Mouse (Mus musculus) kidney, adult 2 months (tissue): Measurements from ENCODE around the gene Tmc7. TPM values are rescaled to one million over a fixed set of nuclear protein-coding genes. Genes with fewer than 3 reads are reported as not detected.

Experiments used
- DNase-seq: peaks from one replicate; pipeline ENCODE4 v3.0.0; 2021
- H3K27ac ChIP-seq: fragments of 200-500 bp; 2 replicates; pipeline ENCODE4 v1.5.1; 2012; ENCODE audit warnings: low read depth, low read length, control low read depth, inconsistent platforms; ENCODE audit not compliant: insufficient read depth
- H3K27me3 ChIP-seq: fragments of 200-500 bp; replicated peaks from 2 replicates; pipeline ENCODE4 v1.6.1; 2012; ENCODE audit warnings: mild to moderate bottlenecking, moderate library complexity, low read length, inconsistent platforms; ENCODE audit not compliant: control insufficient read depth, insufficient read depth
- H3K36me3 ChIP-seq: fragments of 200-500 bp; 2 replicates; pipeline ENCODE4 v1.6.1; 2012; ENCODE audit warnings: mild to moderate bottlenecking, moderate library complexity, low read length, inconsistent platforms; ENCODE audit not compliant: control insufficient read depth, insufficient read depth
- H3K4me1 ChIP-seq: fragments of 200-500 bp; 2 replicates; pipeline ENCODE4 v1.6.1; 2011; ENCODE audit warnings: low read length; ENCODE audit not compliant: control insufficient read depth, insufficient read depth
- H3K4me3 ChIP-seq: fragments of 200-500 bp; 2 replicates; pipeline ENCODE4 v1.5.1; 2011; ENCODE audit warnings: mild to moderate bottlenecking, low read depth, low read length, control low read depth; ENCODE audit not compliant: insufficient read depth
- CTCF ChIP-seq: fragments of 200-500 bp; conservative IDR thresholded peaks from 2 replicates; pipeline ENCODE4 v1.5.1; 2011; ENCODE audit warnings: low read depth, mild to moderate bottlenecking, control low read depth, low read length, moderate library complexity, mixed read lengths; ENCODE audit not compliant: insufficient read depth, insufficient read length
- POLR2A ChIP-seq: fragments of 200-500 bp; IDR thresholded peaks from one replicate; pipeline ENCODE4 v1.6.1; 2011; ENCODE audit warnings: low read depth, low read length, control low read depth
- WGBS: fragments of 180-500 bp; shearing (Covaris S2); methylation state at CpG from one replicate; pipeline ENCODE4 v1.1.7; 2018; 5-methylcytosine and 5-hydroxymethylcytosine counted together
- polyA plus RNA-seq: library from polyadenylated mRNA; depleted of rRNA; stranded (reverse); fragments of >200 nt; gene quantifications from 2 replicates; pipeline ENCODE4 v1.2.3, GENCODE M21; 2012; rRNA removed

The Tmc7 gene
- polyA plus RNA-seq, 1 experiment = 0.83 TPM

DNA sequence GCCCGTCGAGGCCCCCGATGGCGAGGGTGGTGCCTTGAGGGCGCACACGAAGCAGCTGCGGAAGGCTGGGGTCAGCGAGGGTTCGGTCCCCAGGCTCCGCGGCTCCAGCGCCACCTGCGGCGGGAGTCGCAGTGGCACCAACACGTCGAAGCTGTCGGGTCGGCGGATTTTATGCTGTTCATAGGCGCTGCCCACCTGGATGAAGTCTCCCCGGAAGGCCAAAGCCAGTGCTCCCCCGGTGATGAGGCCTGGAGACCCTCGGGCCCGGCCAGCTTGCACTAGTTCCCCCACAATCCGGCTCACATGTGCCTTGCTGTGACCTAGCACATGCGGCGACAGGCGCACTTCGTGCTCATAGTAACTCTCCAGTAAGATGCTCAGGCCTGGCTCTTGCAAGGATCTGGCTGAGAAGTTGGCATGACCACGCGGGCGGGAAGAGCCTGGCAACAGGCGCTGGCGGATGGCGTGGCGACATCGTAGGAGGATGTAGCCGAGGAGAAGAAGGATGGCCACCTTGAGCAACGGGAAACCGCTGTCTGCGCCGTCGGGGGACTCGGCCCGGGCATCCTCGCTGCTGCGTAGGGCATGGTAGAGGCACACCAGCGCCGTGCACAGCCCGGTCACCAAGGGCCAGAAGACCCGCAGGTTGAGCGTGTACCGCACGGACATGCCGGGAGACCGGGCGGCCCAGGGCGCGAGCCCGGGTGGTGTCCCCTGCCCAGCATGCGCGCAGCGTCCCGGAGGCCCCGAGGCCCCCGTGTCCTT is 93.7 kb downstream of the Tmc7 start:
- H3K4me3 ChIP-seq = peak overlapping the region; percentile 55
- peak; percentile 19 for DNase-seq
- peak overlapping the region; percentile 68 for H3K27ac ChIP-seq
- WGBS = 10% methylated on average over 67 of the region's 67 CpGs
- H3K4me1 ChIP-seq = 0 out of 2 replicates have a peak, but pooled peaks cover 2% of the 10 kb centered on the region
- no peaks in the 10 kb centered on the region for H3K27me3 ChIP-seq
- no peak for TF ChIP-seq POLR2A
- no peak for TF ChIP-seq CTCF
- H3K36me3 ChIP-seq = no peaks in the 10 kb centered on the region

GRCm38 (mm10) chr7:118489706-118490665 is 94.5 kb downstream of the Tmc7 start:
- 0 out of 2 replicates have a peak, but pooled peaks cover 2% of the 10 kb centered on the region for H3K4me1 ChIP-seq
- no peak overlapping the region for H3K27ac ChIP-seq
- 60% methylated on average over 57 of the region's 57 CpGs for WGBS
- TF ChIP-seq CTCF (no peak), POLR2A (no peak)
- H3K27me3 ChIP-seq = no peaks in the 10 kb centered on the region
- H3K4me3 ChIP-seq = peak overlapping the region; percentile 55
- H3K36me3 ChIP-seq = no peaks in the 10 kb centered on the region
- no peak for DNase-seq

DNA sequence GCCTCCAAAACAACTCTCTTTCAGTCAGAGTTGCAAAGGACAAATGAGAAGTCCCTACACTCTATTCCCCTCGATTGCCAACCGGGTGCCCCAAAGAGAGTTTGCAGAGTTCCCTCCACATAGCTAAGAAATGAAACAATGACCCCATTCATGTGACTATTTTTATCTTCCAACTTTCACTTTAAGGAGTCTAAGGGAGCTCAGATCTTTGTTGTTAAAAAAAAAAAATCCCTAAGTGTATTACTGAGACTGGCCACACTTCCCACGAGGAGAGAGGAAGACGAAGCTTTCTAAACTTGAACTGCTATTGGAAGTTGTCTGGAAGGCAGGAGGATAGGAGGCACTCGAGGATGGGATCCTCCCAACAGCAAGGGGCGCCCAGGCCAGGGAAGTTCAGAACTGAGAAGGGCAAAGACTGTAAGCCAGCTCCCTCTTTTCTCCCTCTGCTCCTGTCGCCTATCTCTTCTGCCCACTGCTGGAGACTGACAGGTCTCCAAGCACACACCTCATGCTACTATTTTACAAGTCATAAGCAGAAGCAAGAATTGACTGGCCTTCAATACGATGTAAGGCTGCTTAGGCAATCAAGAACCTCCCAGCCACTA is 96.4 kb downstream of the Tmc7 start:
- Histone ChIP-seq H3K36me3 (no peaks in the 10 kb centered on the region), H3K27me3 (no peaks in the 10 kb centered on the region), H3K27ac (peak overlapping the region; percentile 47; the same call in 1 of the 2 replicates), H3K4me3 (0 out of 2 replicates have a peak overlapping the region, but pooled peaks have one; percentile 15), H3K4me1 (0 out of 2 replicates have a peak, but pooled peaks cover 2% of the 10 kb centered on the region)
- DNase-seq = peak; percentile 19
- WGBS = 44% methylated on average over 8 of the region's 8 CpGs
- no peak for TF ChIP-seq POLR2A
- no peak for TF ChIP-seq CTCF

DNA sequence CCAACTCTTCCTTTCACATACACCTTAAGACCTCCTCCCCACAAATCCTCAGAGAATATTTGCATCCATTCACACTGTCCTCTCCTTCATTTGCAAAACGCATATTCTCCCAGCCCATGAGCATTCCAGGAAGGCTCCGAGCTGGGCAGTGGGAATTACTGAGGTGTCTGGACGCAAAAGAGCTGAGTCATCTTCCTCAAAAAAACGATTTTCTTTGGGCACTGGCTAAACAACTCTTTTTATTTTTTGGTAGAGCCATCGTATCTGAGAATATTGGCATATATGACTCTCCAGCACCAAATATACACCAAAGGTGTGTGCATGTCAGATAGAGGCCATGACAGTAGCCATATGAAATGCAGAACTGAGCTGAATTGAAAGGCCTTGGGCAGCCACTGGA is 97.6 kb downstream of the Tmc7 start:
- DNase-seq = no peak
- WGBS = 54% methylated on average over 5 of the region's 5 CpGs
- no peak overlapping the region for H3K27ac ChIP-seq
- H3K27me3 ChIP-seq = no peaks in the 10 kb centered on the region
- H3K4me1 ChIP-seq = no peaks in the 10 kb centered on the region
- H3K4me3 ChIP-seq = no peak overlapping the region
- H3K36me3 ChIP-seq = no peaks in the 10 kb centered on the region
- TF ChIP-seq CTCF (no peak), POLR2A (no peak)

Other genes with a start within 250 kb of the Tmc7 start
- 10.6 and 11.9 TPM in 2 replicates for gene Syt17, start 136.5 kb downstream of the Tmc7 start, polyA plus RNA-seq
- gene Itpripl2, start 92.8 kb downstream of the Tmc7 start, polyA plus RNA-seq = 6.9 and 7.9 TPM in 2 replicates
- 75.9 and 82.6 TPM in 2 replicates for gene Coq7, start 51.4 kb downstream of the Tmc7 start, polyA plus RNA-seq
- 0.83 and 1.1 TPM in 2 replicates for gene Tmc5, start 12.6 kb upstream of the Tmc7 start, polyA plus RNA-seq
- 172 and 193 TPM in 2 replicates for gene Gde1, start 121.0 kb upstream of the Tmc7 start, polyA plus RNA-seq
- 2.5 and 2.9 TPM in 2 replicates for gene Ccp110, start 127.8 kb upstream of the Tmc7 start, polyA plus RNA-seq
- gene Vps35l, start 155.5 kb upstream of the Tmc7 start, polyA plus RNA-seq = 52.4 and 58.3 TPM in 2 replicates